Mouse (Mus musculus) forelimb bud, embryonic 11.5 days (tissue): Measurements from ENCODE around the gene Timm10b.

Source experiments
- DNase-seq: peaks from one replicate; pipeline ENCODE4 v3.0.0-alpha.2; 2012; ENCODE audit warnings: low read depth, low spot score

Gene Timm10b

GRCm38 (mm10) chr7:105639756-105640155 lies at the start of gene Timm10b:
TSS of gene Timm10b (plus strand) at chr7:105640056.
- DNase-seq: no peak

DNA sequence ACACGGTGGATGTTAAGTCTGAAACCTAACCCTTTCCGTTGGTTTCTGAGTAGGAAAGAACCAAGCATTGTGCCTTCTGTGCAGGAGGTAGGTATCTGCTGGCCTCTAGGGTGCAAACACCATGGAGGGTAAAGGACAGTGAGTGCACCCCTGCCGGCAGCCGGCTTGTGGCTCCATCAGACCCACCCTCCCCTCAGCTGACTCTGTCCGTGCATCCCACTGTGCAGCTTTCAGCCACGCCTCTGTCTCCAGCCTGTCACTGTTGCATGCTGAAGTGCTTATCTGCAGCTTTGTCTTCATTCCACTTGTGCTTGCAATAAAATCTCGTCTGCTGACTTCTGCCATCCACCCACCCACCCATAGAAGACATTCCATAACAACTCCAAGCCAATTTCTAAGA lies 49.8 kb upstream of the Timm10b start:
- DNase-seq: no peak

- DNase-seq: peak; percentile 70
Measured at GRCm38 (mm10) chr7:105602860-105603623, 36.8 kb upstream of the Timm10b start.

DNA sequence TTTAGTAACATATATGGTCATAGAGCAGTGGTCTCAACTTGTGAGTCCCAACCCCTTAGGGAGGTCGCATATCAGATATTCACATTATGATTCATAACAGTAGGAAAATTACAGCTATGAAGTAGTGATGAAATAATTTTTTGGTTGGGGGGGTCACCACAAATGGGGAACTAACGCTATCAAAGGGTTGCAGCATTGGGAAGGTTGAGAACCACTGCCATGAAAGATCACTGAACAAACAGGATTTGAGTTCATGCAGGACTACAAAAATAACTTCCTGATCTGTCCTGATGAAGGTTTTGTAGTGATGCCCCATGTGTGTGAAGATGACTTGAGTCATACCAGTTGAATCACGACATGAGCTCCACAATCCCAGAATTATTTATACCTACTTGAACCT lies 31.4 kb upstream of the Timm10b start:
- DNase-seq: no peak

GRCm38 (mm10) chr7:105611767-105612166 lies 28.1 kb upstream of the Timm10b start:
- DNase-seq: no peak

GRCm38 (mm10) chr7:105614400-105614799 lies 25.5 kb upstream of the Timm10b start:
- no peak for DNase-seq

DNA sequence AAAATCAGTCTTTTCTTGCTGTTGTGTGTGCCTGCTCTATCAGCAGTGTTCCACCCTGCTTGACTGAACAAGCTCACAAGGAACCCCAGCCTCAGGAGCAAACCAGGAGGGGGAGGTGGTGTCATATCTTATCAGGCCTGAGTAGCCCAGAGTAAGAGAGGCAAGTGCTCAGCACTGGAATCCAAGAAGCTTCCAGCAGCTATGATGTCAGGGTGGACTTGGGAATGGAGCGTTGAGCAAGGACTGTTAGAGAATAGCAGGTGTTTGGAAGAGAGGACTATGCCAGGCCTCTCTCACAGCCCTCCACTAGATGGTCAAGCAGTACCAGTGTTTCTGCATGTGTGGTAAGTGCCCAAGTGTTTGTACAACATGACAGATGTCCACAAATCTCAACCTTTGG lies 24.1 kb upstream of the Timm10b start:
- no peak for DNase-seq

- DNase-seq: no peak
Measured at GRCm38 (mm10) chr7:105616561-105616960, 23.3 kb upstream of the Timm10b start.

GRCm38 (mm10) chr7:105617810-105618209 lies 22.0 kb upstream of the Timm10b start:
- DNase-seq: no peak

- DNase-seq: no peak
Measured at GRCm38 (mm10) chr7:105619701-105620100, 20.2 kb upstream of the Timm10b start.

- DNase-seq: no peak
Measured at GRCm38 (mm10) chr7:105621053-105621452, 18.8 kb upstream of the Timm10b start.

- no peak for DNase-seq
Measured at GRCm38 (mm10) chr7:105621646-105622292, 18.1 kb upstream of the Timm10b start.

GRCm38 (mm10) chr7:105625397-105625796 lies 14.5 kb upstream of the Timm10b start:
- DNase-seq: no peak

DNA sequence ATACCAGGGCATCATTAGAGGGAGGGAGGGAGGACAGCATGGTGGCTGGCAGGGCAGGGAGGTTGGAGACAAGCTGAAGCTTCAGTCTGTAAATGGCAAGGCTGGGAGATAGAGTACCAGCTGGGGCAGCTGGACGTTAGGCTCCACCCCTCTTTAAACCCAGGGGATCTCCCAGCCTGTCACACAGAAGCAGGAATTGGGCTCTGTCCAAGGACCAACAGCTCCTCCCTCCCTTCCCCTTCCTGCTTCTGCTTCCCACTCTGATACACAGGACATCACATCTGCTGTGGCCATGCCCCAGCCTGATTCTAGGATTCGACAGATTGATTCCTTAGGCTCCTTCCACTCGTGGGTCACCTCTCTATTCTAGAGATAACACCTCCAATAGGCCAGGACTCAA lies 11.2 kb upstream of the Timm10b start:
- DNase-seq: no peak

DNA sequence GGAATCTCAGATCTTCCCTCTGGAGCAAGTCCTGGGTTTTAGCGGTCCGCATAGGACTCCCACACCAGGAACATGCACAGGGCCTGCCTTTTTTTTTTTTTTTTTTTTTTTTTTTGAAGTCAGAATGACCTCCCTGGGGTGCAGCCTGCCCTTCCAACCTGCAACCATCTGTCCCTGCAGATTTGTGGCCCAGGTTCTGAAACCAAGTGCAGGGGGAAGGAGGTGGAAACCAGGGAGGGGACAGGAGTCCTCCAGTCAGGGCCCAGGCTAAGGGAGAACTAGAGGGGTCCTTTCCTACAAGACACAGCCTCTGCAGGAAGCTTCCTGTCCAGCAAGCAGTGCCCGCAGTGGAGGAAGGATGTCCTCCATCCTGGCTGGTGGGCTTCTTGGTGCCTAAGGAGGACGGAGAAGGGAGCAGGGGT lies 7.3 kb upstream of the Timm10b start:
- DNase-seq: no peak

GRCm38 (mm10) chr7:105633127-105633800 lies 6.6 kb upstream of the Timm10b start, which contains the start of gene Trim3:
TSS of gene Trim3 (minus strand) at chr7:105633571.
- peak; percentile 79 for DNase-seq

- DNase-seq: no peak
Measured at GRCm38 (mm10) chr7:105633801-105634135, 6.1 kb upstream of the Timm10b start.

DNA sequence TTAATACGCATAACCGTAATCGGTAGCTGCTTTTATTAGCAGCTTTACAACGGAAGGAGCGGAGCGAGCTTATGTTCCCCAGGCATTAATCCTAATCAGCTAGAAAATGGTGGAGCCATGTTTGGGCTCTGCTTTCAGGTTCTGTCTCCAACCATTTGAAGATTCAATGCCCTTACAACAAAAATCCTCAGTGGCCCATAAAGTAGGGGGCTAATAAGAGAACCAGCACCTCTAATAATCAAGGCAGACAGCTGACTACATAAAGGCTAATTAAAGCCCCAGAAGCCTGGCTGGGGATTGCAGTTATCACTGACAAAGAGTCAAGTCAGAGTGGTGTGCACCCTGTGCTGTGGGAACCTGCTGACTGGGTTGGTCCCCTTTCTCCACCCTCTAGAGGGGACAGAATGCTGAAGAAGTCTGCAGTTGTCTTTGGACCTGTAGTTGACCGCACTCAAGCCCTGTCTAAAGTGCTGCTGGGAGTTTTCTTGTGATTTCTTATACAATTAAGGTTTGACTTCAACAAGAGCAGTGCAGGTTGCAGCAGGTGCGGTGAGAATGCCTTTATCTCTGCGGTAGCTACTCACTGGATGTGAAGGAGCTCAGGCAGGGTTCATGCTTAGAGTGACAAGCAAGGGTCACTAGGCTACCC lies 5.5 kb upstream of the Timm10b start:
- DNase-seq: no peak

- DNase-seq: no peak
Measured at GRCm38 (mm10) chr7:105635726-105636125, 4.1 kb upstream of the Timm10b start.

- DNase-seq: no peak
Measured at GRCm38 (mm10) chr7:105638776-105639175, 1.1 kb upstream of the Timm10b start.

- no peak for DNase-seq
Measured at GRCm38 (mm10) chr7:105639304-105639703, 552 bp upstream of the Timm10b start.

DNA sequence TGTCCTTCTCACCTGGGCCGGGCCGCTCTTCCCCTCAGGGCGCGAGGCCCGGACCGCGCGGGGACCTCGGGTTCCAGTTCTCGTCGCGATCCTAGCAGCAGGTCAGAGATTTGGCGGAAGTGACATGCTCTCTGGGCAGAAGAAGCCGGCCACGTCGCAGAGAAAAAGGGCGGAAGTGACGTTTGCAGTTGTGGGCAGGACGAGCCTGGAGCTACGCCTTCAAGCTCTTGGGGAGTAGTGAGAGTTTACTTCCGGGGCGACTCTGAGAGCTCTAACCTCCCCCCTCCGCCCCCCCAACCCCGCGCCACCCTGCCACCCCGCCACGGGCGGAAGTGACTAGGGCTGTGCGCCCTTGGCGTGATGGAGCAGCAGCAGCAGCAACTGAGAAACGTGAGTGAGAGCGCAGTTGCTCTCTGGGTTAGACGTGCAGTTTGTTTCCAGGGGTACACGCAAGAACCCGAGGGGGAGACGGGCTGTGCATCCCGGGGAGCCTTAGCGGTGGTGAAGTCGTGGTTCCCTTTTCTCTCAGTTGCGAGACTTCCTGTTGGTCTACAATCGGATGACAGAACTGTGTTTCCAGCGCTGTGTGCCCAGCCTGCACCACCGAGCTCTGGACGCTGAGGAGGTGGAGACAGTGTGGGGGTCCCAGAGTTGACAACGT lies 507 bp downstream of the Timm10b start, which contains the start of the genes Arfip2 and Gm45799:
Gene Arfip2, minus strand, starts transcription at position 184 of the 661 bp plus-strand sequence.
Gene Gm45799, plus strand, starts transcription at position 320 of the 661 bp plus-strand sequence.
- peak; percentile 97 for DNase-seq
